Mouse (Mus musculus): ENCODE measurements around the gene 1700003E16Rik.

DNA sequence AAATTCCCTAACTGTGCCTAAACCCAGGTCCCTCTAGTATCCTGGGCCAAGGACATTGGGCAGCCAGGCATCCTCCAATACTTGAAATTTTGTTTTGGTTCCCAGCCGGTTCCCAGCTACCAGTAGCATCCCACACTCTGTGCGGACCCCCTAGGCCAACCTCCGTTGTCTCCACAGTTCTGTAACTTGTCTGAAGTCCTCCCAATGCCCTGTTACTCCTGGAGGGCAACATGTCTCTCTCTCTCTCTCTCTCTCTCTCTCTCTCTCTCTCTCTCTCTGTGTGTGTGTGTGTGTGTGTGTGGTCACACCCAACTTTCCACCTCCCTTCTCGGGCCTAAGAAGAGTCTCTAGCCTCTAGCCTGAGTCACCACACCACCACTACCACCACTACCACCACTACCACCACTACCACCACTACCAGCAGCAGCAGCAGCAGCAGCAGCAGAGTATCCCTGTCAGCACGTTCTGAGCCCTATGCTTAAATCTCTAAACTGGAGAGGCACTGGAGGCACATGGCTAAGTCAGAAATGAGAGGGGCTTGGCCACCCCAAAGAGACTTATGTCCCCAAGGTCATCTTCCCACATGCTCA lies 19.8 kb upstream of the 1700003E16Rik start:
- TF ChIP-seq MEF2A (IDR thresholded peaks at IDR 0.05; ENCODE audit: borderline replicate concordance, low read depth, low read length) (no peak), CTCF (conservative IDR thresholded peaks at IDR 0.05 in 1 of 2, IDR thresholded peaks at IDR 0.05 in 1 of 2; ENCODE audit: low read depth in 2 of 2, low read length in 2 of 2) (no peak), RAD21 (IDR thresholded peaks at IDR 0.05; ENCODE audit: low read depth, low read length) (no peak), RCOR1 (conservative IDR thresholded peaks at IDR 0.05; ENCODE audit: low read depth, low read length) (no peak), MAZ (IDR thresholded peaks at IDR 0.05; ENCODE audit: low read depth, low read length) (no peak), ZC3H11A (IDR thresholded peaks at IDR 0.05; ENCODE audit: low read depth, low read length) (no peak), USF1 (IDR thresholded peaks at IDR 0.05; ENCODE audit: low read depth, low read length) (no peak), CHD1 (IDR thresholded peaks at IDR 0.05; ENCODE audit: low read depth, low read length) (no peak), USF2 (conservative IDR thresholded peaks at IDR 0.05; ENCODE audit: low read depth, low read length) (no peak), TCF12 (IDR thresholded peaks at IDR 0.05; ENCODE audit: low read depth, low read length) (no peak), POLR2A (IDR thresholded peaks at IDR 0.05; ENCODE audit: low read depth, low read length) (no peak), HCFC1 (IDR thresholded peaks at IDR 0.05; ENCODE audit: low read depth, low read length) (no peak), MAX (IDR thresholded peaks at IDR 0.05; ENCODE audit: low read length) (no peak), ZNF384 (IDR thresholded peaks at IDR 0.05; ENCODE audit: low read depth, low read length) (no peak)
